Mouse (Mus musculus): ENCODE data around the gene St3gal3.

- TF ChIP-seq CTCF (IDR thresholded peaks at IDR 0.05 in 2 of 3, conservative IDR thresholded peaks at IDR 0.05 in 1 of 3; ENCODE audit: control insufficient read depth in 1 of 3, insufficient read depth in 1 of 3, low read depth in 2 of 3, low read length in 3 of 3, poor library complexity in 1 of 3, severe bottlenecking in 1 of 3) (no peak), EP300 (IDR thresholded peaks at IDR 0.05; ENCODE audit: low read depth in 1 of 2, low read length in 2 of 2) (no peak; a peak in 1 of 4 replicates), ZC3H11A (IDR thresholded peaks at IDR 0.05; ENCODE audit: low read depth, low read length) (no peak), POLR2A (IDR thresholded peaks at IDR 0.05; ENCODE audit: control insufficient read depth in 1 of 2, insufficient read depth in 1 of 2, low read depth in 1 of 2, low read length in 2 of 2, poor library complexity in 1 of 2) (no peak), GATA1 (IDR thresholded peaks at IDR 0.05; ENCODE audit: low read depth, low read length) (no peak), JUND (IDR thresholded peaks at IDR 0.05; ENCODE audit: low read depth, low read length) (no peak), MAZ (IDR thresholded peaks at IDR 0.05; ENCODE audit: low read depth, low read length) (no peak), ZNF384 (IDR thresholded peaks at IDR 0.05; ENCODE audit: low read depth, low read length) (no peak), E2F4 (IDR thresholded peaks at IDR 0.05; ENCODE audit: borderline replicate concordance, low read depth, low read length) (no peak), ZKSCAN1 (IDR thresholded peaks at IDR 0.05; ENCODE audit: low read depth, low read length) (no peak), MAX (IDR thresholded peaks at IDR 0.05; ENCODE audit: low read length) (0 out of 2 replicates have a peak, but pooled peaks have one; percentile 14), RCOR1 (IDR thresholded peaks at IDR 0.05; ENCODE audit: low read depth, low read length) (no peak)
Measured at GRCm38 (mm10) chr4:117918261-117918660, 216.5 kb downstream of the St3gal3 start.
